Mouse (Mus musculus) yolk sac, embryonic 10.5 days (tissue): ENCODE results near the gene Eif4e.
A peak's percentile ranks its signal among the peaks of the same experiment; 100 is the strongest.
"Not testable (repeated sequence)": the region's sequence is repeated elsewhere in the genome, so short reads cannot be mapped to it uniquely, and the experiment has no call there.

Experiments used
- DNase-seq: peaks from one replicate; pipeline ENCODE4 v3.0.0-alpha.2; 2017; ENCODE audit warnings: low spot score

The Eif4e gene

GRCm38 (mm10) chr3:138517881-138518280 is 8.1 kb upstream of the Eif4e start:
- no peak for DNase-seq

GRCm38 (mm10) chr3:138519218-138519617 is 6.8 kb upstream of the Eif4e start:
- no peak for DNase-seq

- no peak for DNase-seq
These were observed 2.0 kb upstream of the Eif4e start for GRCm38 (mm10) chr3:138523956-138524355.

- DNase-seq: no peak
These were observed 485 bp upstream of the Eif4e start for GRCm38 (mm10) chr3:138525494-138525893.

- peak; percentile 98 for DNase-seq
These were observed 1.1 kb downstream of the Eif4e start for GRCm38 (mm10) chr3:138526916-138527666.

- DNase-seq: peak; percentile 86
These were observed 1.8 kb downstream of the Eif4e start for GRCm38 (mm10) chr3:138527667-138528231.

- DNase-seq: no peak
These were observed 2.3 kb downstream of the Eif4e start for GRCm38 (mm10) chr3:138528265-138528664.

GRCm38 (mm10) chr3:138530578-138531478 is 4.8 kb downstream of the Eif4e start:
- peak; percentile 35 for DNase-seq

- DNase-seq: no peak
These were observed 5.7 kb downstream of the Eif4e start for GRCm38 (mm10) chr3:138531479-138532181.

- no peak for DNase-seq
These were observed 6.8 kb downstream of the Eif4e start for GRCm38 (mm10) chr3:138532764-138533163.

GRCm38 (mm10) chr3:138536031-138536430 is 10.1 kb downstream of the Eif4e start:
- DNase-seq: peak; percentile 31

- no peak for DNase-seq
These were observed 16.6 kb downstream of the Eif4e start for GRCm38 (mm10) chr3:138542621-138543020.

GRCm38 (mm10) chr3:138544117-138544516 is 18.1 kb downstream of the Eif4e start:
- no peak for DNase-seq

GRCm38 (mm10) chr3:138546678-138547077 is 20.7 kb downstream of the Eif4e start:
- no peak for DNase-seq

GRCm38 (mm10) chr3:138549045-138549444 is 23.1 kb downstream of the Eif4e start:
- DNase-seq: no peak

- no peak for DNase-seq
These were observed 24.6 kb downstream of the Eif4e start for GRCm38 (mm10) chr3:138550336-138551123.

- DNase-seq: not testable (repeated sequence)
These were observed 29.3 kb downstream of the Eif4e start for GRCm38 (mm10) chr3:138555279-138555678.

GRCm38 (mm10) chr3:138558529-138558928 is 32.5 kb downstream of the Eif4e start:
- no peak for DNase-seq

GRCm38 (mm10) chr3:138560242-138560641 is 34.3 kb downstream of the Eif4e start:
- DNase-seq: no peak

GRCm38 (mm10) chr3:138560886-138561285 is 34.9 kb downstream of the Eif4e start:
- no peak for DNase-seq

- DNase-seq: no peak
These were observed 52.9 kb downstream of the Eif4e start for GRCm38 (mm10) chr3:138578867-138579266.
